Mouse (Mus musculus) testis, adult 2 months (tissue): Measurements from ENCODE around the gene Akap11. TPM values are rescaled to one million over a fixed set of nuclear protein-coding genes. Genes with fewer than 3 reads are reported as not detected.

Source experiments
- H3K27ac ChIP-seq: fragments of 200-500 bp; 2 replicates; pipeline ENCODE4 v1.5.1; 2012; ENCODE audit warnings: low read depth, low read length; ENCODE audit not compliant: control insufficient read depth, insufficient read depth
- H3K27me3 ChIP-seq: fragments of 200-500 bp; 2 replicates; pipeline ENCODE4 v1.6.1; 2012; ENCODE audit warnings: mild to moderate bottlenecking, low read length, moderate library complexity; ENCODE audit not compliant: control insufficient read depth, insufficient read depth
- H3K36me3 ChIP-seq: fragments of 200-500 bp; 2 replicates; pipeline ENCODE4 v1.6.1; 2012; ENCODE audit warnings: mild to moderate bottlenecking, low read length; ENCODE audit not compliant: control insufficient read depth, insufficient read depth
- H3K4me1 ChIP-seq: fragments of 200-500 bp; 2 replicates; pipeline ENCODE4 v1.6.1; 2012; ENCODE audit warnings: low read length; ENCODE audit not compliant: control insufficient read depth, insufficient read depth
- H3K4me3 ChIP-seq: fragments of 200-500 bp; 2 replicates; pipeline ENCODE4 v1.5.1; 2012; ENCODE audit warnings: low read depth, mild to moderate bottlenecking, low read length, moderate library complexity, mixed read lengths; ENCODE audit not compliant: control insufficient read depth
- CTCF ChIP-seq: fragments of 200-500 bp; IDR thresholded peaks from 2 replicates; pipeline ENCODE4 v1.5.1; 2012; ENCODE audit warnings: low read depth, mild to moderate bottlenecking, inconsistent platforms, low read length, moderate library complexity; ENCODE audit not compliant: control insufficient read depth, insufficient read depth, insufficient replicate concordance
- POLR2A ChIP-seq: fragments of 200-500 bp; IDR thresholded peaks from 2 replicates; pipeline ENCODE4 v1.6.1; 2012; ENCODE audit warnings: low read depth, mild to moderate bottlenecking, inconsistent platforms, low read length, moderate library complexity; ENCODE audit not compliant: control insufficient read depth
- polyA plus RNA-seq: library from polyadenylated mRNA; depleted of rRNA; stranded (reverse); fragments of >200 nt; gene quantifications from 2 replicates; pipeline ENCODE4 v1.2.3, GENCODE M21; 2012

Gene Akap11
- polyA plus RNA-seq, 1 experiment = 7.4 TPM

DNA sequence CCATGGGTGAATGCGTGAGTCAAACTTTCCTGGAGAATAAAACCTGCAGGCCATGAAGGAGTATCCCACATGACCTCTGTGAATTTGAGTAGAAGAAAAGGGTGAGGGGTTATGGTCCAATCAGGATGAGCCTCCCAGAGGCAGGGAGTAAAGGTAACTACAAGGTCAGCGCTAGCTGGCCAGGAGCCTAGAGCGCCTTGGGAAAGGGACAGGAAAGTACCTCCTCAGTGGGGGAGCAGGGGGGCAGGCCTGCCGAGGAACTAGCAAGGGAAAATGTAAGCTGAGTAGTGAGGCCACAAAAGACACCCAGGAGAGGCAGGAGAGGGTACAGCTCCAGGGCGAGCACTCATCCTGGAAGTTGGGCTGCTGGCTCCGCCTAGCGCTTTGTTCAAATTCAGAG lies 67.6 kb downstream of the Akap11 start:
- no peak overlapping the region for H3K4me3 ChIP-seq
- no peak overlapping the region for H3K27ac ChIP-seq
- H3K4me1 ChIP-seq = no peaks in the 10 kb centered on the region
- TF ChIP-seq POLR2A (no peak), CTCF (no peak)
- H3K36me3 ChIP-seq = no peaks in the 10 kb centered on the region
- H3K27me3 ChIP-seq = no peaks in the 10 kb centered on the region

DNA sequence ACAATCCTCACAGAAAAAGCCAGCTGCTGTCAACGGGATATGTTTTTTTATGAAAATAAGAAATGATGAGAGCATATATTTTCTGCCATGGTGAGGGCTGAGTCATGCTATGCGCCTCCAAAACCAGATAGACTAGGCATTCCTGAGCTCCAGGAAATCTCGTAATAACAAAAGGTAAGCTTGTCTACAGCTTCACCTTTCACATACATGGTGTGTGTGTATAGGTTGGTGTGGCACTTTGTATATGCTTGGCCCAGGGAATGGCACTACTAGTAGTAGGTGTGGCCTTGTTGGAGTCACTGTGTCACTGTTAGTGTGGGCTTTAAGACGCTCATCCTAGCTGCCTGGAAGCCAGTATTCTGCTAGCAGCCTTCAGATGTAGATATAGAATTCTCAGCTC lies 68.6 kb downstream of the Akap11 start:
- no peak overlapping the region for H3K27ac ChIP-seq
- H3K4me1 ChIP-seq = no peaks in the 10 kb centered on the region
- no peak overlapping the region for H3K4me3 ChIP-seq
- H3K27me3 ChIP-seq = no peaks in the 10 kb centered on the region
- TF ChIP-seq POLR2A (no peak), CTCF (no peak)
- H3K36me3 ChIP-seq = no peaks in the 10 kb centered on the region

DNA sequence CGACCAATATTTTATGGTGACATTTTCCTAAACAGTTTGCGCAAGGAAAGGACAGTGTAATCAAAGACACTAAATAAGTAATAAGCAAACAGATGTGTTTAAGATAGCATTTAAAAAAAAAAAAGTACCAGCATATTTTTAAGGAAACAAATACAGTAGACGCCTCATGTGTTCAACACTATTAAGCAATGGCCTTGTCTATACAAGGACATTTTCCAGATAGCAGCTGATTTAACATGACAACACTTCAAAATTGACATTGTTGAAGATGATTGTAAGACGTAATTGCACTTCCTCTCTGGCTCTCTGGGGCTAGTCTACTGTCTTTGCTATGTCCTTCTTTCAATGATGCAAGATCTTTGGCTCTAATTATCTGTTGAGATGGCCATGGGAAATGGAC lies 72.3 kb downstream of the Akap11 start:
- Histone ChIP-seq H3K27ac (no peak overlapping the region), H3K4me1 (no peaks in the 10 kb centered on the region), H3K4me3 (no peak overlapping the region), H3K36me3 (no peaks in the 10 kb centered on the region), H3K27me3 (no peaks in the 10 kb centered on the region)
- no peak for TF ChIP-seq POLR2A
- TF ChIP-seq CTCF = no peak

DNA sequence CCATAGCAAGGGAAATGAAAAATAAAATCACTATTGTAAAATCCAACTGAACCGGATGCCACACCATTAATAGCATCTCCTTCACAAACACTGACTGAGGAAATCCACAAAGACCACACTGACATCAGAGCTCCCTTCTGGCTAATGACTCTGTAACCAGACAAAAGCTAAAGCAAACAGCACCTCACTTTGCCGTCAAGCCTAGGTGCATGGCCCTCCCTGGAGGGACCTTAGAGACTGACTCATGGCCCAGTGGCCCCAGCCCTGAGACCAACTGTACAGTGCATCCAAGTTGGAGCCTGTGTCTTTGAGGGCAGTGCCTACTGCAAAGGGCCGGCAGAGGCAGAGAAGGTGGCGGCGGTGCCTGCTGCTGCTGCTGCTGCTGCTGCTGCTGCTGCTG lies 77.5 kb downstream of the Akap11 start:
- Histone ChIP-seq H3K27me3 (no peaks in the 10 kb centered on the region), H3K36me3 (no peaks in the 10 kb centered on the region), H3K4me1 (no peaks in the 10 kb centered on the region), H3K27ac (no peak overlapping the region), H3K4me3 (no peak overlapping the region)
- TF ChIP-seq POLR2A = no peak
- TF ChIP-seq CTCF = no peak

DNA sequence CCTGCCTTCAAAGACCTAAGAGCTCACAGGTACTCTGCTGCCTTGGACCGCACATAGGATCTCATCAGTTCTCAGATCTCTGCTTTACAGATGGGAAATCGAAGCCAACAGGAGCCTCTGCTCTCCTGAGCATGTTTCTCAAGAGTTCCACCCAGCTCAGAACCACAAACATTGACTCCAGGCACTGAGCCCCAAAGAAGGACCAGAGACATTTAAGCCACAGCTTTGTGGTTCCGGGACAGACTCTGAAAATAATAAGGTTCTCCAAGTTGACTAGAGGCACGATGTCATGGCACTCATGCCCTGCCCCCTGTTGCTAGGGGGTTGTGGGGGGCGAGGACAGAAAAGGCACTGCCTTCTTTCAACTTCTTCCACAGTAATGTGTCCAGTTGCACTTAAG lies 77.9 kb downstream of the Akap11 start:
- Histone ChIP-seq H3K4me1 (no peaks in the 10 kb centered on the region), H3K4me3 (no peak overlapping the region), H3K27ac (no peak overlapping the region), H3K36me3 (no peaks in the 10 kb centered on the region), H3K27me3 (no peaks in the 10 kb centered on the region)
- TF ChIP-seq CTCF = no peak
- TF ChIP-seq POLR2A = no peak

DNA sequence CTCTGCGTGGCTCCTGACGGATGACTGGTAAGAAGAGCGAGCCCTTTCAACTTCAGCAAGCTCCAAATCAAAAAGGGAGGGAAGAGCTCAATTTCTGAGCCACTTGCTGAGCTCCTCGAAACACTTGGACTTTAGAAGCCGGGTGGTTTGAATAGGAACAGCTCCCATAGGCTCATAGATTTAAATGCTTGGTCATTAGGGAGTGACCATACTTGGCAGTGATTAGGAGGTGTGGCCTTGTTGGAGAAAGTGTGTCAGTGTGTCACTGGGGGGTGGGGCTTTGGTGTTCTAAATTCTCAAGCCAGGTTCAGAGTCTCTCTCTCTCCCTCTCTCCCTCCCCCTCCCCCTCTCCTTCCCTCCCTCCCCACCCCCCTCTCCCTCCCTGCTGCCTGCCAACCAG lies 81.6 kb downstream of the Akap11 start:
- H3K4me3 ChIP-seq = no peak overlapping the region
- H3K4me1 ChIP-seq = no peaks in the 10 kb centered on the region
- no peaks in the 10 kb centered on the region for H3K36me3 ChIP-seq
- H3K27ac ChIP-seq = no peak overlapping the region
- TF ChIP-seq POLR2A = no peak
- TF ChIP-seq CTCF = no peak
- H3K27me3 ChIP-seq = no peaks in the 10 kb centered on the region

DNA sequence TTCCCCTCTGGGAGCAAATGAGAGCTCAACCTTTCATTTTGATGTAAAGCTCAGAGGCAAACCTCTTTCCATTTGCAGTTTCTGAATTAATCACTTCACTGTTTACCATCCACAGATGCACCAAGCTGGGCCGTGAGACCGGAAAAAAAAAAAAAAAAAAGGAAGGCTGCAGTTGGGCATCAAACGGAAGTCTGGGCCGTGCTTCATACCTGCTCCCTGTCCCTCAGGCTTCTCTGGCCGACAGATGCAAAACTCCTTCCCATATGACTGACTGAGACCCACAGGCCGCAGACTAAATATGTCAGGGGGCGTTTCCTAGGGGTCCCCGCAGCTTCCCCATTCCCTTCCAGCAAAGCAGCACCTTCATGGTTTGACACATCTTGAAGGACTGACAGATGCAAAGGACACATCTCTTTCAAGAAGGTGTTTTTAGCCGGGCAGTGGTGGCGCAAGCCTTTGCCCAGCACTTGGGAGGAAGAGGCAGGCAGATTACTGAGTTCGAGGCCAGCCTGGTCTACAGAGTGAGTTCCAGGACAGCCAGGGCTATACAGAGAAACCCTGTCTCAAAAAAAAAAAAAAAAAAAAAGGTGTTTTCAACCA lies 87.7 kb downstream of the Akap11 start:
- H3K4me1 ChIP-seq = peaks cover 6% of the 10 kb centered on the region
- no peaks in the 10 kb centered on the region for H3K36me3 ChIP-seq
- H3K4me3 ChIP-seq = no peak overlapping the region
- TF ChIP-seq POLR2A = no peak
- no peak for TF ChIP-seq CTCF
- H3K27me3 ChIP-seq = no peaks in the 10 kb centered on the region
- no peak overlapping the region for H3K27ac ChIP-seq

DNA sequence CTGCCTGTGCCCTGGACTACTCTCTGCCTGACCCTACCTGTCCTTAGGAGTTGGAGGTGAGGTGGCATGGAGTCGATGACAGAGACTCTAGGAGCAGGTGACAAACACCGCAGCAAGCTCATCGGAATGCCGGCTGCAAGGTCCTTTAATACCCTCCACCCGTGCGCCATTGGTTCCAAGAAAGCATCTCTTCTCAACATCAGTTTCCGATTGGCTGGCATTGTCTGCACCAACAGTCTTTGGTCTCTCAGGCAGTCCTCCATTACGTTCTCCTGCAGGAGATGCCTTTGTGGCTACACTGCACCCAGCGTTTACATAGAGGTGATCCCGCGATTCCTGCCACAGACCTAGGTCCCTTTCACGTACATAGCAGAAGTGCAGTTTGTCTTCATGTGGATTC lies 88.6 kb downstream of the Akap11 start:
- Histone ChIP-seq H3K27me3 (no peaks in the 10 kb centered on the region), H3K4me1 (peaks cover 6% of the 10 kb centered on the region), H3K4me3 (no peak overlapping the region), H3K36me3 (no peaks in the 10 kb centered on the region), H3K27ac (no peak overlapping the region)
- TF ChIP-seq POLR2A (no peak), CTCF (no peak)
